Mouse (Mus musculus): Measurements from ENCODE around the gene Scarb1. TPM values are rescaled to one million over a fixed set of nuclear protein-coding genes. Genes with fewer than 3 reads are reported as not detected.

Scarb1 gene
- polyA plus RNA-seq, 1 experiment from 2014 or later, result 87.1 TPM

GRCm38 (mm10) chr5:125339851-125340531 is 903 bp downstream of the Scarb1 start:
- Histone ChIP-seq H3K36me3 (peaks cover 27% of the 10 kb centered on the region), H3K27me3 (replicated peaks) (no peaks in the 10 kb centered on the region), H3K27ac (peak overlapping the region; percentile 97), H3K4me1 (peaks cover 59% of the 10 kb centered on the region), H3K4me2 (peak overlapping the region; percentile 94), H3K4me3 (peak overlapping the region; percentile 86), H3K9ac (peak overlapping the region; percentile 87), H3K9me3 (replicated peaks) (no peaks in the 10 kb centered on the region)
- ATAC-seq, result peak; percentile 14
- WGBS (ENCODE audit: insufficient replicate concordance), result 1% methylated on average over 25 of the region's 25 CpGs

GRCm38 (mm10) chr5:125339108-125339751 is 1.7 kb downstream of the Scarb1 start:
- Histone ChIP-seq H3K36me3 (peaks cover 33% of the 10 kb centered on the region), H3K4me2 (peak overlapping the region; percentile 94), H3K4me3 (peak overlapping the region; percentile 86), H3K9me3 (replicated peaks) (no peaks in the 10 kb centered on the region), H3K4me1 (peaks cover 60% of the 10 kb centered on the region), H3K27me3 (replicated peaks) (no peaks in the 10 kb centered on the region), H3K27ac (peak overlapping the region; percentile 97), H3K9ac (peak overlapping the region; percentile 87)
- peak; percentile 22 for ATAC-seq
- 4% methylated on average over 18 of the region's 18 CpGs for WGBS (ENCODE audit: insufficient replicate concordance)

GRCm38 (mm10) chr5:125337526-125337925 is 3.4 kb downstream of the Scarb1 start:
- no peaks in the 10 kb centered on the region for H3K9me3 ChIP-seq (replicated peaks)
- peaks cover 41% of the 10 kb centered on the region for H3K36me3 ChIP-seq
- no peak for ATAC-seq
- no peak overlapping the region for H3K4me3 ChIP-seq
- peaks cover 72% of the 10 kb centered on the region for H3K4me1 ChIP-seq
- peak overlapping the region; percentile 72 for H3K27ac ChIP-seq
- no peaks in the 10 kb centered on the region for H3K27me3 ChIP-seq (replicated peaks)
- 0 out of 2 replicates have a peak overlapping the region, but pooled peaks have one; percentile 17 for H3K9ac ChIP-seq
- 83% methylated on average over 7 of the region's 7 CpGs for WGBS (ENCODE audit: insufficient replicate concordance)
- H3K4me2 ChIP-seq, result peak overlapping the region; percentile 36

GRCm38 (mm10) chr5:125337012-125337411 is 3.9 kb downstream of the Scarb1 start:
- H3K4me1 ChIP-seq, result peaks cover 72% of the 10 kb centered on the region
- 27% methylated on average over 9 of the region's 9 CpGs for WGBS (ENCODE audit: insufficient replicate concordance)
- peaks cover 42% of the 10 kb centered on the region for H3K36me3 ChIP-seq
- H3K27ac ChIP-seq, result peak overlapping the region; percentile 72
- H3K27me3 ChIP-seq (replicated peaks), result no peaks in the 10 kb centered on the region
- no peak for ATAC-seq
- H3K4me2 ChIP-seq, result peak overlapping the region; percentile 36
- H3K9ac ChIP-seq, result 0 out of 2 replicates have a peak overlapping the region, but pooled peaks have one; percentile 17
- no peaks in the 10 kb centered on the region for H3K9me3 ChIP-seq (replicated peaks)
- no peak overlapping the region for H3K4me3 ChIP-seq

GRCm38 (mm10) chr5:125333009-125333408 is 7.9 kb downstream of the Scarb1 start:
- H3K4me2 ChIP-seq, result no peak overlapping the region
- WGBS (ENCODE audit: insufficient replicate concordance), result 58% methylated on average over 6 of the region's 6 CpGs
- H3K9me3 ChIP-seq (replicated peaks), result no peaks in the 10 kb centered on the region
- no peak overlapping the region; the same call in 1 of the 2 replicates for H3K9ac ChIP-seq
- H3K4me1 ChIP-seq, result peaks cover 70% of the 10 kb centered on the region
- H3K4me3 ChIP-seq, result no peak overlapping the region
- H3K27me3 ChIP-seq (replicated peaks), result no peaks in the 10 kb centered on the region
- peaks cover 47% of the 10 kb centered on the region for H3K36me3 ChIP-seq
- no peak for ATAC-seq
- H3K27ac ChIP-seq, result no peak overlapping the region

- peaks cover 64% of the 10 kb centered on the region for H3K4me1 ChIP-seq
- WGBS (ENCODE audit: insufficient replicate concordance), result 80% methylated on average over 4 of the region's 4 CpGs
- no peak overlapping the region for H3K4me3 ChIP-seq
- peaks cover 49% of the 10 kb centered on the region for H3K36me3 ChIP-seq
- no peak overlapping the region for H3K4me2 ChIP-seq
- no peaks in the 10 kb centered on the region for H3K9me3 ChIP-seq (replicated peaks)
- no peak for ATAC-seq
- no peak overlapping the region for H3K9ac ChIP-seq
- no peaks in the 10 kb centered on the region for H3K27me3 ChIP-seq (replicated peaks)
- 0 out of 2 replicates have a peak overlapping the region, but pooled peaks have one; percentile 13 for H3K27ac ChIP-seq
Observed at GRCm38 (mm10) chr5:125332333-125332732, 8.6 kb downstream of the Scarb1 start.

GRCm38 (mm10) chr5:125331811-125332210 is 9.1 kb downstream of the Scarb1 start:
- no peaks in the 10 kb centered on the region for H3K9me3 ChIP-seq (replicated peaks)

GRCm38 (mm10) chr5:125331094-125331493 is 9.8 kb downstream of the Scarb1 start:
- Histone ChIP-seq H3K36me3 (peaks cover 38% of the 10 kb centered on the region), H3K4me3 (no peak overlapping the region), H3K9ac (no peak overlapping the region), H3K27ac (peak overlapping the region; percentile 50; the same call in 1 of the 2 replicates), H3K4me2 (no peak overlapping the region), H3K27me3 (replicated peaks) (no peaks in the 10 kb centered on the region), H3K4me1 (peaks cover 59% of the 10 kb centered on the region), H3K9me3 (replicated peaks) (no peaks in the 10 kb centered on the region)
- WGBS (ENCODE audit: insufficient replicate concordance), result 54% methylated on average over 3 of the region's 3 CpGs
- no peak for ATAC-seq

More at GRCm38 (mm10) chr5:125331811-125332210, 9.1 kb downstream of the Scarb1 start:
- Histone ChIP-seq H3K4me1 (peaks cover 59% of the 10 kb centered on the region), H3K27ac (no peak overlapping the region; the same call in 1 of the 2 replicates), H3K27me3 (replicated peaks) (no peaks in the 10 kb centered on the region), H3K9ac (no peak overlapping the region), H3K36me3 (peaks cover 44% of the 10 kb centered on the region), H3K4me3 (no peak overlapping the region), H3K4me2 (no peak overlapping the region)
- no peak for ATAC-seq
- WGBS (ENCODE audit: insufficient replicate concordance), result 61% methylated on average over 3 of the region's 3 CpGs

- Histone ChIP-seq H3K4me2 (no peak overlapping the region), H3K9me3 (replicated peaks) (no peaks in the 10 kb centered on the region), H3K27me3 (replicated peaks) (no peaks in the 10 kb centered on the region), H3K4me3 (no peak overlapping the region), H3K27ac (peak overlapping the region; percentile 50), H3K4me1 (peaks cover 62% of the 10 kb centered on the region), H3K9ac (no peak overlapping the region), H3K36me3 (peaks cover 38% of the 10 kb centered on the region)
- ATAC-seq, result no peak
- WGBS (ENCODE audit: insufficient replicate concordance), result 62% methylated on average over 8 of the region's 8 CpGs
Observed at GRCm38 (mm10) chr5:125330656-125331055, 10.2 kb downstream of the Scarb1 start.

- peaks cover 38% of the 10 kb centered on the region for H3K36me3 ChIP-seq
- no peaks in the 10 kb centered on the region for H3K27me3 ChIP-seq (replicated peaks)
- WGBS (ENCODE audit: insufficient replicate concordance), result 71% methylated on average over 9 of the region's 9 CpGs
- H3K4me2 ChIP-seq, result no peak overlapping the region
- peaks cover 67% of the 10 kb centered on the region for H3K4me1 ChIP-seq
- no peak overlapping the region for H3K4me3 ChIP-seq
- H3K9me3 ChIP-seq (replicated peaks), result no peaks in the 10 kb centered on the region
- no peak overlapping the region for H3K27ac ChIP-seq
- no peak for ATAC-seq
- H3K9ac ChIP-seq, result no peak overlapping the region
Observed at GRCm38 (mm10) chr5:125330191-125330590, 10.7 kb downstream of the Scarb1 start.

- Histone ChIP-seq H3K27ac (no peak overlapping the region), H3K27me3 (replicated peaks) (no peaks in the 10 kb centered on the region), H3K4me3 (no peak overlapping the region), H3K9ac (no peak overlapping the region), H3K36me3 (peaks cover 36% of the 10 kb centered on the region), H3K9me3 (replicated peaks) (no peaks in the 10 kb centered on the region), H3K4me1 (peaks cover 71% of the 10 kb centered on the region), H3K4me2 (no peak overlapping the region)
- 70% methylated on average over 18 of the region's 18 CpGs for WGBS (ENCODE audit: insufficient replicate concordance)
- ATAC-seq, result no peak
Observed at GRCm38 (mm10) chr5:125327596-125328385, 13.1 kb downstream of the Scarb1 start.
